Mouse (Mus musculus): Measurements from ENCODE around the gene Fam170b.

DNA sequence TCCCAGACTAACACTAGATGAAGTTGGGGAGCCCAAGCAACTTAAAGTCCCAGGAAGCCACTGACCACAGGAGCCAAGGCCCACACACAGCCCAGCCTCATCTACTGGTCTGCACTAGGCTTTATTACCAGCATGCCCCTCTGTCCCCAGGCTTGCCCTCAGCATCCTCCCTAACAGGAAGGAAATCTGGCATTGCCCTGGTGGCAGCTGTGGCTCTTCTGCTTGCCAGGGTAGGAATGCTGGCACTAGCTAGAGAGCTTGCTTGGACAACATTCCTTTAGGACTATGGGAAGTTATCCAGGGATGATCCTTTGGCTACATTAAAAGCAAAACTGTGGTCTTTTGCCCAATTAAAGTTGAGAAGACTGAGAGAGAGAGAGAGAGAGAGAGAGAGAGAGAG, 23.7 kb upstream of the Fam170b start:
- TF ChIP-seq CTCF (conservative IDR thresholded peaks at IDR 0.05; ENCODE audit: insufficient read depth, insufficient read length, low read depth, low read length) (no peak), POLR2A (IDR thresholded peaks at IDR 0.05; ENCODE audit: low read depth, low read length) (no peak)
